Mouse (Mus musculus) midbrain, embryonic 11.5 days (tissue): ENCODE data around the gene Slc6a5. TPM values are rescaled to one million over a fixed set of nuclear protein-coding genes. Genes with fewer than 3 reads are reported as not detected.
A peak's percentile ranks its signal among the peaks of the same experiment; 100 is the strongest.

Source experiments
- ATAC-seq: fragments of 200-750 bp; cut with Nextera tagmentation; 2 replicates; pipeline ENCODE4 v1.8.0; 2017; ENCODE audit warnings: moderate TSS enrichment, moderate library complexity; ENCODE audit not compliant: low FRiP score
- DNase-seq: peaks from one replicate; pipeline ENCODE4 v3.0.0; 2015; ENCODE audit warnings: low spot score; ENCODE audit errors: missing footprints
- H3K27ac ChIP-seq: fragments of 300-500 bp; sonication (generic); 2 replicates; pipeline ENCODE4 v1.5.1; 2014; ENCODE audit warnings: low read depth, low read length
- H3K27me3 ChIP-seq: fragments of 300-500 bp; sonication (generic); 2 replicates; pipeline ENCODE4 v1.6.1; 2014; ENCODE audit warnings: mild to moderate bottlenecking, low read length, moderate library complexity, mixed read lengths; ENCODE audit not compliant: control insufficient read depth, insufficient read depth
- H3K36me3 ChIP-seq: fragments of 300-500 bp; sonication (generic); 2 replicates; pipeline ENCODE4 v1.6.1; 2014; ENCODE audit warnings: mild to moderate bottlenecking, low read length, moderate library complexity, mixed read lengths; ENCODE audit not compliant: control insufficient read depth, insufficient read depth
- H3K4me1 ChIP-seq: fragments of 300-500 bp; sonication (generic); 2 replicates; pipeline ENCODE4 v1.6.1; 2014; ENCODE audit warnings: low read length; ENCODE audit not compliant: control insufficient read depth, insufficient read depth
- H3K4me2 ChIP-seq: fragments of 300-500 bp; sonication (generic); 2 replicates; pipeline ENCODE4 v1.6.1; 2014; ENCODE audit warnings: mild to moderate bottlenecking, moderate library complexity
- H3K4me3 ChIP-seq: fragments of 300-500 bp; sonication (generic); 2 replicates; pipeline ENCODE4 v1.5.1; 2014; ENCODE audit warnings: low read depth, low read length
- H3K9ac ChIP-seq: fragments of 300-500 bp; sonication (generic); 2 replicates; pipeline ENCODE4 v1.6.1; 2014; ENCODE audit warnings: low read length
- H3K9me3 ChIP-seq: fragments of 300-500 bp; sonication (generic); 2 replicates; pipeline ENCODE4 v1.6.1; 2016; ENCODE audit warnings: low read length; ENCODE audit not compliant: control insufficient read depth
- WGBS: fragments of 180-500 bp; shearing (Covaris S2); extraction: QIAGEN DNeasy Blood & Tissue Kit; methylation state at CpG from one replicate; pipeline ENCODE4 v1.1.7; 2014; 5-methylcytosine and 5-hydroxymethylcytosine counted together
- polyA plus RNA-seq: library from polyadenylated mRNA; unstranded; fragments of >200 nt; fragmentation: Nextera tagmentation; extraction: Ambion mirVana; gene quantifications from 2 replicates; pipeline ENCODE4 v1.2.1, GENCODE M21; 2014

The Slc6a5 gene
- polyA plus RNA-seq, 1 experiment from 2014 or later, result not detected

GRCm38 (mm10) chr7:49882694-49883389 is 27.1 kb upstream of the Slc6a5 start:
- 39% methylated on average over 16 of the region's 16 CpGs for WGBS
- DNase-seq, result peak; percentile 84
- H3K9ac ChIP-seq, result no peak overlapping the region
- no peak overlapping the region for H3K4me3 ChIP-seq
- no peak overlapping the region for H3K27ac ChIP-seq
- H3K4me2 ChIP-seq, result no peak overlapping the region
- H3K9me3 ChIP-seq, result no peaks in the 10 kb centered on the region
- H3K4me1 ChIP-seq, result peaks cover 10% of the 10 kb centered on the region; the same call in 1 of the 2 replicates
- no peaks in the 10 kb centered on the region for H3K36me3 ChIP-seq
- no peak for ATAC-seq
- H3K27me3 ChIP-seq, result no peaks in the 10 kb centered on the region

- no peak for ATAC-seq
- Histone ChIP-seq H3K9me3 (no peaks in the 10 kb centered on the region), H3K4me2 (no peak overlapping the region), H3K4me1 (no peaks in the 10 kb centered on the region), H3K36me3 (no peaks in the 10 kb centered on the region), H3K4me3 (no peak overlapping the region), H3K9ac (no peak overlapping the region), H3K27ac (no peak overlapping the region), H3K27me3 (no peaks in the 10 kb centered on the region)
- no peak for DNase-seq
- WGBS, result 71% methylated on average over 2 of the region's 2 CpGs
Measured at GRCm38 (mm10) chr7:49887776-49888390, 22.1 kb upstream of the Slc6a5 start.

- Histone ChIP-seq H3K4me1 (no peaks in the 10 kb centered on the region), H3K9me3 (no peaks in the 10 kb centered on the region), H3K9ac (no peak overlapping the region), H3K36me3 (no peaks in the 10 kb centered on the region), H3K27ac (no peak overlapping the region), H3K27me3 (no peaks in the 10 kb centered on the region), H3K4me3 (no peak overlapping the region), H3K4me2 (no peak overlapping the region)
- 92% methylated on average over 2 of the region's 2 CpGs for WGBS
- ATAC-seq (no peak), DNase-seq (no peak)
Measured at GRCm38 (mm10) chr7:49894786-49895185, 15.2 kb upstream of the Slc6a5 start.

- Histone ChIP-seq H3K27ac (no peak overlapping the region), H3K36me3 (no peaks in the 10 kb centered on the region), H3K4me2 (no peak overlapping the region), H3K27me3 (no peaks in the 10 kb centered on the region), H3K9ac (no peak overlapping the region), H3K4me3 (no peak overlapping the region), H3K9me3 (no peaks in the 10 kb centered on the region), H3K4me1 (no peaks in the 10 kb centered on the region)
- WGBS, result 83% methylated on average over 6 of the region's 6 CpGs
- DNase-seq (no peak), ATAC-seq (no peak)
Measured at GRCm38 (mm10) chr7:49895296-49895695, 14.7 kb upstream of the Slc6a5 start.

- ATAC-seq, result 0 out of 2 replicates have a peak, but pooled peaks have one; percentile 35
- peaks cover 22% of the 10 kb centered on the region for H3K27me3 ChIP-seq
- WGBS, result 48% methylated on average over 9 of the region's 9 CpGs
Measured at GRCm38 (mm10) chr7:49902003-49902552, 7.9 kb upstream of the Slc6a5 start.

GRCm38 (mm10) chr7:49907191-49908171 is 2.5 kb upstream of the Slc6a5 start:
- Histone ChIP-seq H3K27ac (no peak overlapping the region), H3K36me3 (no peaks in the 10 kb centered on the region), H3K9ac (no peak overlapping the region), H3K4me1 (peaks cover 14% of the 10 kb centered on the region), H3K4me2 (peak overlapping the region; percentile 30), H3K27me3 (peaks cover 76% of the 10 kb centered on the region), H3K9me3 (no peaks in the 10 kb centered on the region), H3K4me3 (peak overlapping the region; percentile 9; the same call in 1 of the 2 replicates)
- 1% methylated on average over 28 of the region's 28 CpGs for WGBS
- ATAC-seq (peak; percentile 59), DNase-seq (peak; percentile 95)

More at GRCm38 (mm10) chr7:49902003-49902552, 7.9 kb upstream of the Slc6a5 start:
- no peaks in the 10 kb centered on the region for H3K36me3 ChIP-seq
- no peak overlapping the region for H3K9ac ChIP-seq
- H3K9me3 ChIP-seq, result no peaks in the 10 kb centered on the region
- no peaks in the 10 kb centered on the region for H3K4me1 ChIP-seq
- H3K4me2 ChIP-seq, result no peak overlapping the region
- H3K4me3 ChIP-seq, result no peak overlapping the region
- DNase-seq, result no peak
- no peak overlapping the region for H3K27ac ChIP-seq

GRCm38 (mm10) chr7:49908181-49908855 is 1.6 kb upstream of the Slc6a5 start:
- H3K4me2 ChIP-seq, result peak overlapping the region; percentile 30
- H3K9ac ChIP-seq, result no peak overlapping the region
- no peaks in the 10 kb centered on the region for H3K9me3 ChIP-seq
- peak overlapping the region; percentile 9; the same call in 1 of the 2 replicates for H3K4me3 ChIP-seq
- H3K27ac ChIP-seq, result no peak overlapping the region
- no peaks in the 10 kb centered on the region for H3K36me3 ChIP-seq
- DNase-seq (peak; percentile 96), ATAC-seq (peak; percentile 57)
- H3K27me3 ChIP-seq, result peaks cover 84% of the 10 kb centered on the region
- under 1% methylated on average over 24 of the region's 24 CpGs for WGBS
- H3K4me1 ChIP-seq, result peaks cover 14% of the 10 kb centered on the region

- H3K27me3 ChIP-seq, result peaks cover 91% of the 10 kb centered on the region
- no peak overlapping the region for H3K9ac ChIP-seq
- peak; percentile 54; the same call in 1 of the 2 replicates for ATAC-seq
- H3K36me3 ChIP-seq, result no peaks in the 10 kb centered on the region
- peaks cover 14% of the 10 kb centered on the region for H3K4me1 ChIP-seq
- peak overlapping the region; percentile 12 for H3K4me2 ChIP-seq
- H3K4me3 ChIP-seq, result no peak overlapping the region
- no peaks in the 10 kb centered on the region for H3K9me3 ChIP-seq
- no peak overlapping the region for H3K27ac ChIP-seq
- under 1% methylated on average over 26 of the region's 26 CpGs for WGBS
- peak; percentile 96 for DNase-seq
Measured at GRCm38 (mm10) chr7:49908990-49909411, 945 bp upstream of the Slc6a5 start.
